Mouse (Mus musculus) kidney, adult 11 months (tissue): Measurements from ENCODE around the gene Myo18b.
A peak's percentile ranks its signal among the peaks of the same experiment; 100 is the strongest.

Experiments used
- DNase-seq: peaks from one replicate; pipeline ENCODE4 v3.0.0; 2022

The Myo18b gene

DNA sequence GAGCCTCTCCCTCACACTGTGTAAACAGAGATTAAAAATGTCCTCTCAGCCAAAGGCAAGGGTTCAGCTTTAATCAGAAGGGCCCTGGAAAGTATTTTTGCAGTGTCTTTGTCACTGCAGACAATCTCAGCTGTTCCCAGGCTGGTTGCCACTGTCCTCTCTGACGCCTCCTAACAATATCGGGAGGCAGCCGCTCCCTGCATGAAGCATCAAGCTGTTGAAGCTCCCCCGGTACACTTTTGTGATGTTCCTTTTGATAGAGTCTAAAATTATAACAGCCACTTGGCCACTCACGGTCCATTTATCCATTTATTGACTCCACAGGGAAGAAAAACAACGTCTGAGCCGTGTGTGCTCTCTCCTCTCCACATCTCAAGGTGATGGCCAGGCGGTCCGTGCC lies 153.0 kb downstream of the Myo18b start:
- DNase-seq, result no peak

DNA sequence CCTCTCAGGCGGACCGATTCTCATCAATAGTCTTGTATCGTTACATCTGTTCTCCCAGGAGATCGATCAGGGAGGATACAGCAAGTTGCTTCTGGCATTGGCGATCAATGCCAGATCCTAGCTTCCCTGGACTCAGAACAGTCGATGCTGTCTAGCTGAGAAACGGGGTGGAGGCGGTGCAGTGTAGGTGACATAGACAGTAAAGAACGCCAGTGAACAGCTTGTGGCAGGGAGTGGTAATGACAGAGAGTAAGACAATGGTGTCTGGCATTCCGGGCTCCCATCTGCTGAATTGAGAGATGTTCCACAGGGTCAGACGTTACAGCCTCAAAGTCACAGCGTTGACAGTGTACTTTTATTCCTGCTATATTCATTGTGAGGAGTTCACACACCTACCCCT lies 155.5 kb downstream of the Myo18b start:
- no peak for DNase-seq

DNA sequence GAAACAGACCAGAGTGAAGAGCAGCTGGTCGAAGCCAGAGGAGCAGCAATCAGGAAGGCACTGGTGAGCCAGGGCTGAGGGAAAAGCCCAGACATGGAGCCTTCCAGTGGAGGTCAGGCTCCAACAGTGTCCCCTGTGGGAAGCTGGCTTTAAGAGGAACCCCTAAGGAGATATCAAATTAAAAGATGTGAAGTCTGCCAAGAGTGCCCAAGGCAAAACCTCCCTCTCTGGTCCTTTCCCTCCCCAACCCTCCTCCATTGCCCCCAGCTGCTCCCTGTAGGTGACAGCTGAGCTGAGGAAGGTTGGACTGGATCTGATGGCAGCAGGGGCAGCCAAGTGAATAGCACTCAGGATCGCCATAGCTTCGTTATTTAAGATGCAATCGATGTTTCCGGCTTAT lies 161.1 kb downstream of the Myo18b start:
- DNase-seq, result no peak

DNA sequence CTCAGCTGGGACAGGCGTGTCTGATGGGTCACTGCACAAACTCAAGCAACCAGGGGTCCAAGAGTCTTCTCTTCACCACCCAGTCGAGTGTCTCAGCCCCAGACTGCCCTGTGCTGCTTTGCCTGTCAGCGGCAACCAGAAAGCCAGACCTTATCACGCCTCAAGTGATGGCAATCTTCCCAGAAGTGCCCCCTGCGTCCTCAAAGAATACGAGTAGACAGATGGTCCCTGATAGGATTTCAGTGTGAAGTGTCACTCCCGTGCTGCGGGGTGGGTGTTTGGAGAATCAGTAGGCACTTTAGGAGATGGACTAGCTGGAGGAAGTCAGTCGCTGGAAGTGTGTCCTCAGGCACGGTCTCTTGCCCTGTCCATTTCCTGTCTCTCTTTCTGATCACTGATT lies 165.6 kb downstream of the Myo18b start:
- no peak for DNase-seq

DNA sequence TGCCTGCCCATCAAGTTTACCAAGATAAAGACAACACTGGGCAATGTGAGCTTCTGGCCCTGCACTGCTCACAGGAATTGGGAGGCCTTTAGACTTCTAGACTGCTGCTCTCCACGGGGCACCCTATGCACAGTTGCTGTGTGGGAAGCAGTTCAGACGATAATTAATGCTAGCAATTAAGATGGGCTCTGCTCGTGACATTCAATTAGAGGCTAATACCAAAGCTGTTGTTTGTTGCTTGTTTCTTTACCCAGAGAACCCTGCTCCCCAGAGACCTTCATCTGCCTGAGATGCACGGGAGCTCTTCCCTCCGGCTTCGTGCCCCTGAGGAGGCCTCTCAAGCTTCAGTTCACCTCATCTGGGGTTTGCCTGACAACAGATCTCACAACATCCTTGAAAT lies 167.7 kb downstream of the Myo18b start:
- no peak for DNase-seq

DNA sequence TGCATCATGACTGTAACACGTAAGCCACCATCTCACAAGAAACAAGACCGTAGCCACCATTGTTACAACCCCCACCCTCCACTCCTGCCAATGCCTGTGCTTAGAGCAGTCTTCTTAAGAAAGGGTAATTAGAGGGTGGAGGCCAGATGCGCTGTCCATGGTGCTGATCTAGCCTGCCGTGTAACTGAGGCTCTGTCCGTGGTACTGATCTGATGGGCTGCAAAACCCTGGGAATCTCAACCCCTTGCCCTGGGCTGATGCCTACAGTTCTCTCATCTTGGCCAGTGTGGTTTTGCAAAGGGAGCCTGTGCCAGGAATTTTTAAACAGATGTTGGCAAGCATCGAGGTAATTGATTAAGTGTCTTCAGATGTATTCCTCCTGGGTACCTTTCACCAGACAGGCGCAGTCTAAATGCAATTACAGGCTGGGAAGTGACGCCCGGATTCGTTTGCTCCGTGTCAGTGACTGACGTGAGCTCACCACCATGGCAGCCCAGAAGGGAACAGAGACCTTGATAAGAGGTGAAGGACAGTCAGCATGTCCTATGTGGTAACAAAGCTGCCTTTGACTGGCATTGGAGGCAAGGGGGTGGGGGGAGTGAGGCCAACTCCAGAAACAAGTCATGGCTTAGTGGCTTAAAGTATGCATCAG lies 177.4 kb downstream of the Myo18b start:
- peak; percentile 23 for DNase-seq

DNA sequence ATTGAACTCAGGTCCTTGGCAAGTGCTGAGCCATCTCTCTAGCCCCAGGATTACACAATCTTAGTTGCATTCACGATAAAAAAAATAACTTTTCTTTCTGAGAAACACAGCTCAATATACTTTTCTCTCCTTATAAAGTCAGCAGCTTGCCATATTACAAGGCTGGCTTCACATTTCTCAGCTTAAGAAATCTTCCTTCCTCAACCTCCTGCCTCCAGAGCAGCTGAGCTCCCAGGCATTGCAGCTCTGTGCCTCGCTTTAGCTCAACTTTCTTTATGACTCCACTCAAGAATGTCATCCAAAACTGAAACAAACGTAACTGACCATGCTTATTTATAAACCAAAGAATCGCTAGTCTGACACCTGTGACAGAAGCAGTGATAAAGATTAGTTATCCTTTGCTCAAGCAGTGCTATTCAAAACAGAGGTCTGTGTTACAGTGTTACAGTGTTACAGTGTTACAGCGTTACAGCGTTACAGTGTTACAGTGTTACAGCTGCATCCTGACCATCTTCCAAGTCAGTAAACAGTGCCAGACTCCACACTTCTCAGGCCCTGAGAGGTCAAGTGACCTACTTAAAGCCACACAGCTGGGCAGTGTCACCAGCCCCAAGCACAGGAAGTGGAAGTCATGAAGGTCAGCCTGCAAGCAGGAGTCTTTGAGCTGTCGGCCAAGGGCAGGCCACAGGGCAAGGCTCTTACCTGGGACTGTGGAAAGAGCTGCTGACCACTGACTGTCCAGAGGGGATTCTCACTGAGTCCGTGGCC lies 181.3 kb downstream of the Myo18b start:
- no peak for DNase-seq

DNA sequence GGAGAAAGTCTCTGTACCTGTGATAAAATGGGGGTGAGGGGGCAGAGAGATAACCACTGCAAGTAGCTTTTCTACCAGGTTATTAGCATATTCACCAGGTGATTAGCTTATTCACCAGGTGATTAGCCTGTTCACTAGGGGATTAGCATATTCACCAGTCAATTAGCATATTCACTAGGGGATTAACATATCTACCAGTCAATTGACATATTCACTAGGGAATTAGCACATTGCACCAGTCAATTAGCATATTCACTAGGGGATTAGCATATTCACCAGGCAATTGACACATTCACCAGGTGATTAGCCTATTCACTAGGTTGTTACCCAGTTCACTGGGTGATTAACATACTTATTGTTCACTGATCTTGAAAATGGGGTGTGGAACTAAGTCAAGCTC lies 186.3 kb downstream of the Myo18b start:
- DNase-seq, result no peak

DNA sequence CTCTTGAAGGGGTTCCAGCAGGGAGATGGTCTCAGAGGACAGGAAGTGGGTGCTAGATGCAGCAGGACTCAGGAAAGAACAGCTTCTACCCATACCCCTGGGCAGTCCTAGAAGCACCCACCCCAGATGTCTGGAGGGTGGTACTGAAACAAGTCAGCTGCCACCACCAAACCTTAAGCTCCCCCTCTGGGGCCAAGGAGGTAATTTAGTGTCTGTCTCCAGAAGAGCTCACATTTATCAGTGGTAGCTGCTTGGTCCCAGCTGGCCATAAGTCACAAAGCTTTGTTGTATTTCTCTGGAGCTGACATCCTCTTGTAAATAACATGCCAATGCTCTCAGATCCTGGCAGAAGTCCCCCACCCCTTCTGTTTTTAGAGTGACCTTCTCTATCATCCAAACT lies 187.7 kb downstream of the Myo18b start:
- no peak for DNase-seq

DNA sequence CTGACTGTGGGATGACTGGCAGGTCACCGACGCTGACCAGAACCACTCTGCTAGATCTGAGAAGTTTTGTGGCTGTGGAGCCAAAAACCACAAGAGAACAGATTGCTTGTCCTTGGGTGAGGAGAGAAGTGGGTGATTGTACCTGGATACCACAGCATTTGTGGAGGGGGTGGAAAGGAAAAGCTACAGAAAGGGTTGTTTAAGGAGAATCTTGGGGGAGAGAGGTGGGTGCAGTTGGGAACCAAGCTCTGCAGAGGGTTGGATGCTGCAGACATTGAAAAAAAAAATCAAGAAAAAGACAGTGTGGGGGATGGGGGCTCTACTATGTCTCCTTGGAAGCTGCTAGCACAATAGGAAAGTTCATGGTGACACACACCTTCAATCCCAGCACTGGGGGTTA lies 188.7 kb downstream of the Myo18b start:
- DNase-seq, result no peak

DNA sequence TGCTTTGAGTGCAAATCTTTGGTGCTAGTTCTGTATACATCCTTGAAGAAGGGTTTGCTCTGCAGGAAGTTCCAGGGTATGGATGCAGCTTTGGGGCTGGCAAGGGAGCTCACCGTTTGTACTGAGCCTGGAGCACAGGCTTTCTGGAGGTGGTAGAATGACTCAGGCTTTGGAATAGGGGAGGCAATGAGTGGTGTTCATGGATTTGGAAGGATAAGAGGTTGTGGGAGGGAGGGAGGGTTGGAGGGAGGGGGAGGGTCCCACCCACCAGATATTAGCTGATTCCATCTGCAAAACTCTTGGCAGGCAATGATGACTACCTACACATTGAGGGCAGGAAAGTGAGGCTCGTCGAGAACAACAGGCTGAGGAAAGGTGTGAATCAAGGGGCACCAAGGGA lies 195.4 kb downstream of the Myo18b start:
- DNase-seq, result no peak

DNA sequence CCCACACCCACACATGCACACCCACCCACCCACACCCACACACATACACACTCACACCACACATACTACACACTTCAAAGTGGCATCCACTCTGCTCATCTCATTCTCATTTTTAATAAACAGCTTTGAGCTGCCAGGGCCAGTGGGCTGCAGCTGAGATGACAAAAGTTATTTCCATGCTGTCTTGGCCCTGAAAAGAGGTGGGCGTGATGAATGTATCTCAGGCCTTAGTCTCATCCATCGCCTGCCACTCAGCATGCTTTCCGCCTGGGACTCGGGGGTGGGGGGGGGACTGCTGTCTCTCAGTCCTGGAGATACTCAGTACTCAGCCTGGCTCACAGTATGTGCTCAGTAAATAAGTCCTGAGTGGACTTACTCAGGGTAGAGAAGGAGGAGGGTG lies 199.5 kb downstream of the Myo18b start:
- no peak for DNase-seq

DNA sequence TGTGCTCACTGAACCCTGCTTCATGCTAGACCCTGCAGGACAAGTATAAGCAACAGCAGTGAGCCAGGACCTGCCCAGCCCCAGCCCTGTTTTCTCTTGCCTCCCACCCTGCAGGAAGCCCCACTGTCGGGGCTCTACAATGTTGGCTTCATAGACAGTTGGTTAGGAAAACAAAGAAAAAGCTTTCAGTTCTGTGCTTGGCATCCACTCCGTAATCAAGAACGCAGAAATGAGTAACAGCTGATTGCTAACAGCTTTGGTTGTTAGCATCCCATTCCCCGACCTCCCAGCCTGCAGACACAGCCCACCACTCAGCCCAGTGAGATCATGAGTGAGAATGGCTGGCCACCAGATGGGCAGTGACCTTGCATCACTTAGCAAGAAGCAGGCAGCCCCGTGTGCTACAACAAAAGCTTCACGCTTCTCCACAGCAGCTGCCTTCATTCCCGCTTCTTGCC lies 200.9 kb downstream of the Myo18b start:
- no peak for DNase-seq

DNA sequence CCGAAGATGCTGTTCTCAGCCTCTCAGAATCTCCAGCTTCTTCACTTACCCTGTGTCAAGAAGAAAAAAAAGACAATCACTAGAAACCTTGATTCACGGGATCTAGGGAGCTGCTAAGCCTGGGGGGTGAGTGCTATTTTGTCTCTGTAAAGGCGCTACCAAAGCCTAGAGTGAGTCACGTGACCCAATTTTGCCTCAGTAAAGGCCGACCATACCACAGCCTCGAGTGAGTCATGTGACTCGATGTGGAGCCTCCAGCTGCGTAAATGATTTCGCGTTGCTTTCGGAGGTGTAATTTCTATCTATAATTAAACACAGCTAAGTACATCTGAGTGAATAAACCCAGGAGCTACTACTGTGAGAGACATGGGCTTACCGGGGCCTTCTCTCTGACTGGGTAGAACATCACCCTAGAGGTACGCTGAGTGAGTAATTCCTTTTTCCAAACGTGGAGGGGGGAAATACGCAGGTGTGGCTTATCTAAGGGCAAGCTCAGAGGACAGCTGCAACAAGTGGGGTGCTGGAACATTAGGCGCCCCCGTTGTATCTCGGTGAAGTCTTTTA lies 202.8 kb downstream of the Myo18b start:
- no peak for DNase-seq

DNA sequence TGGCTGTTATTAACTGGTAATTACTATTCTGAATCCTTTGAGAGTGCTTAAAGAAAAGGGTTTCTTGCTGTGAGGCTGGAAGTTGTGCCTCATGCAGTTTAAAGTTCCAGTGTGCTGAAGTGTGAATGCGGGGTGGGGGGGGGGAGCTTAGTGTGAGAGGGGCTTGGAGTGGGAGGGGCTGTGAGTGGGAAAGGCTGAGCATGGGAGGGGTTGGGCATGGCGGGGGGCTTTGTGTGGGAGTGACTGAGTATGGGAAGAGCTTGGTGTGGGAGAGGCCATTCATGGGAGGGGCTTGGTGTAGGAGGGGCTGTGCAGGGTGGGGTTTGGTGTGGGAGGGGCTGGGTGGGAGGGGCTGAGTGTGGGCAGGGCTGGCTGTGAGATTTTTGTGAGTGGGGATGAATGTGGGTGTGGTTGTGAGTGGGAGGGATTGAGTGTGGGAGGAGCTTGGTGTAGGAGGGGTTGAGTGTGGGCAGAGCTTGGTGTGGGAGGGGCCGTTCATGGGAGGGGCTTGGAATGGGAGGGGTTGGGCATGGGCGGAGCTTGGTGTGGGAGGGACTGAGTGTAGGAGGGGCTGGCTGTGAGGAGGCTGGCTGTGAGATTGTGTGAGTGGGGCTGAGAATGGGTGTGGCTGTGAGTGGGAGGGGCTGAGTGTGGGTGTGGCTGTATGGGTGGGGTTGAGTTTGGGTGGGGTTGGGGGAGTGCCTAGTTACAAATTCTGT lies 208.9 kb downstream of the Myo18b start:
- DNase-seq, result no peak

DNA sequence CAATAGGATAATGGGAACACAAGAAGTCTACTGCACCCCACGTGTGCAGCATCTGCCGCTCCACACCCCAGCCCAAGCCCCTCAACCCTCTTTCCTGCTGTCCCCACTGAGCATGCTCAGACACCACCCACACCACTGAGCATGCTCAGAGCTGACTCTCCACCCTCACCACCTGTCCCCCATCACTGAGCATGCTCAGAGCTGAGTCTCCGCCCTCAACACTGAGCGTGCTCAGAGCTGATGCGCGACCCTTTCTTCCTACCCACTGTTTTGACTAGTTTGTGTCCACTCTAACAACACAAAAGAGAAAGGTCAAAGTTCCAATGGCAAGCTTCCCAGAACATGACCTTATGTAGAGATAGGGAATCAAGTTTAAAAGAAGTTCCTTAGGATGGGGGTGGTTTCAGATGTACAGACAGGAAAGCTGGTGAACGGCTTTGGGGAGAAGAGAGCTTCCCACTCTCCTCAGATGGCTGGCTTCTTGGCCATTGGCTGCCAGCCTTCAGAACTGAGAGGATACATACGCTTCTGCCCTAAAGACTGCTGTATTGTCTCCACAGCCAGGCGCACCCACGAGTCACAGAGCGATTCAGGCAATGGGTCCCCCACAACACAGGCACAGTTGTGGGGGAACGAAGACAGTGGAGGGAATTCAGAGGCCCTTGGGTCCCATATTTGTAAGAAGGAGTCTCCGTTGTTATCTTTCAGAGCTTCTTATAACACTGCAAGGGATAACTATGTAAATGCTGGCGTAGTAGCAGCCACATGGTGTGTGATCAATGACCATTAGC lies 209.7 kb downstream of the Myo18b start:
- DNase-seq, result no peak

DNA sequence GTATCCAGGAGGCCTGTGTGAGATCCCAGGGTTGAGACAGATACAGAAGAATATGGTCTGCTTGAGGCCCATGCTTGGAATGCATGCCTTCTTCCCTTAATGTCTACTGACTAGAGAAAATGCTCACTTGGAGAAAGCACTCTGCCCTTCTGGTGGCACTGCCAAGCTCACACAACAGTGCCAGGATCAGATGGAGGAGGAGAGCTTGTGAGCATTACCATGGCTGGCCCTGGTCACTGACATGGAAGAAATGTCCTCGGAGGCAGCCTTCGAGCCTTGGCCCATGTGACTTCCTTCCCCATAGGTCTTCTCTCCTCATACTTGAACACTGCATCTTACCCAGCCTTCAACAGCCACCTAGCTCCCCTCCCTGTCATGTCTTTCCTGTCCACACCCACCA lies 216.9 kb downstream of the Myo18b start:
- DNase-seq, result no peak

DNA sequence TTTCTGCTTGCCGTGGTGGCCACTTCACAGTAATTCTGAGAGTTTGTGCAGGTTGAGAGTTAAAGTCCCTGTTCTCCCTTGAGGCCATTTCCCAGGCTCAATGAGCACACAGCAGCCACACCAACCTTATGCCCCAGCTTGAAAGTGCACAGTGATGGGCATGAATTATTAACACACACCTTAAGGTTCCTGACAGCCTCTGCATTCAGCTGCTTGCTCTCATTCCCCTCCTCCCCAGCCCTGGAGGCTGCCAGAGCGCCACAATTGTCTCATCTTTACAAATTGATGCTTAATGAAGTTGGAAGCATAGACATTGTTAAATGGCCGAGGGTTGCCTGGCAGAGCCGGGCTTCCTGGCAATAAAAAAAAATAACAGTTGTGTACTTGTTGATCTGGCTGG lies 218.0 kb downstream of the Myo18b start:
- DNase-seq, result no peak

DNA sequence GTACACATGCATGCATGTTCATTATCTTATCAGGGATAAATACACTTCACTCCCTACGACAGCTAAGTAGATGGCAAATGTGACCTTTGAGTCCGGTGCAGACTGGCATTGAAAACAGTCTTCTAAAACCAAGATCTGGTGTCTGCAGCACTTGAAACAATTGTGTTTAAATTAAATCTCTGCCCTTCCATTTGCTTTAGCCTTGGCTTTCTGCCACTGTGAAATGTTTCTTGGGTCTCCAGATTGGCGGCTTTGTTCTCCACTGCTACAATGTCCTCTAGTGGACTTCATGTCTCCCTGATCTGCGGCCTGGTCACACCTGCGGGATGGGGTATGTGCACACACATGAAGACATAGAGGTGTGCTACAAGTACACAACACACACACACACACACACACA lies 221.4 kb downstream of the Myo18b start:
- no peak for DNase-seq

DNA sequence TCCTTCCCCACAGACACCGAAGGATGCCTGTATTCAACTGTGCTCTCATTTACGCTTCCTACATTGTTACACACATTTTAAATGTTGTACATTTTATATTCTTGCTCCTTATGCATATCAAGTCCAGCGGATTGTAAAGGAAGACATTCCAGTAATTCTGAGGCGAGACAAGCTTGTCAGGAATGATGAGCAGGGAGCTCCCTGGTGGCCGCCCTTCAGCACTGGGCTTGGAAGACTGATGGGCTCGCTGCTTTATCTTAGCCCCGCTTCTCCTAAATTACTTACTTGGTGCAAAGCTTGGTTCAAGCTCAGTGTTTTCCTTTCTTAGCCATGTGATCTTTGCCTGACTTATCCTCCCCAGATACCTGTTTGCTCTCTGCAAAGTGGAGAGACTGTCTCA lies 223.7 kb downstream of the Myo18b start:
- DNase-seq, result no peak

DNA sequence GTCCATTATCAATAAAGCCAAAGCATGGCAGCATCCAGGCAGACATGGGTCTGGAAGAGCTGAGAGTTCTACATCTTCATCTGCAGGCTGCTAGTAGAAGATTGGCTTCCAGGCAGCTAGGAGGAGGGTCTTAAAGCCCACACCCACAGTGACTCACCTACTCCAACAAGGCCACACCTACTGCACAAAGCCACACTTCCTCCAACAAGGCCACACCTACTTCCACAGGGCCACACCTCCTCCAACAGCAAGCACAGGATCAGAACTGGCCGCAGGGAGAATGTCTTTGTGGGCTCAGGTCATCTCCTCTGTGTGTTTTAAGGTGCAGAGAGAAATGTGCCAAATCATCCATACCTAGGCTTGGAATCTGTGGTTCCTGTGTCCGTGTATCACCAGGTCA lies 224.2 kb downstream of the Myo18b start:
- DNase-seq, result no peak

DNA sequence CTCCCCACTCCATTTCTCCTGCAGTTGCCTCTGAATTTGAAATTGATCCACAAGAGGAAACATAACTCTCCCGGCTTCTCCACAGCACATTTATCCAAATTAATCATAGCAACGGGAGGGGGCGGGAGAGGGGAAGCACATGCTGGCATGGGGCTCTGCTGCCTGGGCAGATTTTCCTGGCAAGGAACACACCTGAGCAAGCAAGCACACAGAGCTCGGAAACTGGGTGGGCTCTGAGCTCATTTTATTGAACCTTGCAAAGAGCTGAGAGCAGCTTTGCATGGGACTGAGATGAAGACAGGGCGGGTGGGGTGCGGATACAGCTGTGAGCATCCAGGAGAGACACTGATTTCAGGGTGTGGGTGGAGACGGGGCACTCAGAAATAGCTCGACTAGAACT lies 229.0 kb downstream of the Myo18b start:
- no peak for DNase-seq

DNA sequence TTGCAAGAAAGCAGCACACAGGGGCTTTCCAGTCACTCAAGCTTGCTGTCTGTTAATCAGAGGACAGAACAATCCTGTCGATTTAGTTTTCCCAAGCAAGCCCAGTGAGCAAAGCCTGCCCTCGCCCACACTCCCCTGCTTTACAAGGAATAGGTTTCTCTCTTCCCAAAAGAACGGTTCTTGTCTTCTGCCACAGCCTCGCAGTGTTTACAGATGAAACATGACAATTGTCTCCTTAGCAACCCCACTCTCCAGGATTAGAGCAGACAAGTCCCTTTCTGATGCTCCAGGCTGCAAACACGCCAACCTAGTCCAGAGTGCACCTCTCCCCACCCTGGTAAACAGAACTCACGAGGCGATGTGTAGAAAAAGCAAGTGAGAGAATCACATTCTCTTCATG lies 230.5 kb downstream of the Myo18b start:
- DNase-seq, result no peak
